Mouse (Mus musculus): Measurements from ENCODE around the gene Capn1.

DNA sequence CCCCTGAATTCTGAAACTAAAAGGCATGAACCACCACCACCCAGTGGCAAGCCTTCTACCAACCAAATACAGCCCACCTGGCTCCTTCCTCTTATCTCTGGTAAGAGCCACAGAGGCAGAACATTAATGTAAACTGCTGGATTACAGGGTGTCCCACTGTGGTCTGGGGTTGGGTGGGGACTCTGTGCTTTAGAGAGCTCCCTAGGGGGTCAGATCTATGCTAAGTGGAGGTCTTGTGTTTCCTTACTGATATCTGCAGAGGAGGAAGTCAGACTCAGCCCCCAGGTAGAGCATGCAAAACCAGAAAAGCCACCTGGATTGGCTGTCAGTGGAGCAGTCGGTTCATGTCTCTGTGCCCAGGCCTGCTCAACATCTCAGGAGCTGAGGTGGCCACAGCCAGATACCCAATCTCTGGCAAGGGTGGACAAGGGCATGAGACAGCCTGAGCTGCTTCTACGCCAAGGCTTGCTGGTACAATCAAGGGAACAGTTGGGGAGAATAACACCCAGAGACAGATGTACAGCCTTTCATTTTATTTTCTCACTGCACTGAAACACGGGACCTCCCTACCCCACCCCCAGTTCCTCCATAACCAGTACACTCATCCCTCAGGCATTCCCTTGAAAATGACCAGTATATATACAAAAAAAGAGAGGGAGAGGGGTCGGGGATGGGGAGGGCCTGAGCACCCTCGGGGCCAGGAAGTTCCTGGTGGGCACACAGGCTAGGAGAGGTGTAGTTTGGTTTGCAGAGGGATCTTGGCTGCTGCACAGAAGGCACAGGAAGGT is 27.5 kb downstream of the Capn1 start:
- no peak for TF ChIP-seq CTCF (IDR thresholded peaks at IDR 0.05; ENCODE audit: control insufficient read depth, insufficient read depth, insufficient replicate concordance, low read depth, low read length)
- no peak for TF ChIP-seq POLR2A (IDR thresholded peaks at IDR 0.05; ENCODE audit: control insufficient read depth, low read depth, low read length)

Data from testis, adult 2 months (tissue).